Mouse (Mus musculus): ENCODE measurements at regions not wholly inside any gene's neighbourhood (a gene's known extent, or its start where the extent isn't known, plus 50 kb on each side); places are given as distances from the start of the nearest gene placed in this dataset.

GRCm38 (mm10) chr15:18623692-18624281 lies 195.0 kb upstream of the Cdh10 start:
- no peak for TF ChIP-seq MAX (IDR thresholded peaks at IDR 0.05; ENCODE audit: low read length)
- TF ChIP-seq CTCF (conservative IDR thresholded peaks at IDR 0.05 in 1 of 2, IDR thresholded peaks at IDR 0.05 in 1 of 2; ENCODE audit: low read depth in 2 of 2, low read length in 2 of 2) = no peak
- no peak for TF ChIP-seq POLR2A (IDR thresholded peaks at IDR 0.05; ENCODE audit: low read depth, low read length)
- TF ChIP-seq ZNF384 (IDR thresholded peaks at IDR 0.05; ENCODE audit: low read depth, low read length) = no peak
- no peak for TF ChIP-seq ZC3H11A (IDR thresholded peaks at IDR 0.05; ENCODE audit: low read depth, low read length)
- TF ChIP-seq IRF4 (IDR thresholded peaks at IDR 0.05; ENCODE audit: low read depth, low read length) = no peak
- no peak for TF ChIP-seq USF2 (conservative IDR thresholded peaks at IDR 0.05; ENCODE audit: low read depth, low read length)
- no peak for TF ChIP-seq TBP (conservative IDR thresholded peaks at IDR 0.05; ENCODE audit: low read depth, low read length)
- no peak for TF ChIP-seq NRF1 (IDR thresholded peaks at IDR 0.05; ENCODE audit: low read depth, low read length)
- TF ChIP-seq TCF12 (IDR thresholded peaks at IDR 0.05; ENCODE audit: low read depth, low read length) = no peak
- TF ChIP-seq SMC3 (IDR thresholded peaks at IDR 0.05; ENCODE audit: low read depth, low read length) = no peak
- no peak for TF ChIP-seq MAZ (IDR thresholded peaks at IDR 0.05; ENCODE audit: low read depth, low read length)
- no peak for TF ChIP-seq ZKSCAN1 (IDR thresholded peaks at IDR 0.05; ENCODE audit: borderline replicate concordance, low read depth, low read length)
- TF ChIP-seq E2F4 (IDR thresholded peaks at IDR 0.05; ENCODE audit: insufficient replicate concordance, low read depth, low read length) = no peak

Measured in CH12.LX (cell line).